Mouse (Mus musculus): ENCODE measurements at regions not wholly inside any gene's neighbourhood (a gene's known extent, or its start where the extent isn't known, plus 50 kb on each side); places are given as distances from the start of the nearest gene placed in this dataset.

DNA sequence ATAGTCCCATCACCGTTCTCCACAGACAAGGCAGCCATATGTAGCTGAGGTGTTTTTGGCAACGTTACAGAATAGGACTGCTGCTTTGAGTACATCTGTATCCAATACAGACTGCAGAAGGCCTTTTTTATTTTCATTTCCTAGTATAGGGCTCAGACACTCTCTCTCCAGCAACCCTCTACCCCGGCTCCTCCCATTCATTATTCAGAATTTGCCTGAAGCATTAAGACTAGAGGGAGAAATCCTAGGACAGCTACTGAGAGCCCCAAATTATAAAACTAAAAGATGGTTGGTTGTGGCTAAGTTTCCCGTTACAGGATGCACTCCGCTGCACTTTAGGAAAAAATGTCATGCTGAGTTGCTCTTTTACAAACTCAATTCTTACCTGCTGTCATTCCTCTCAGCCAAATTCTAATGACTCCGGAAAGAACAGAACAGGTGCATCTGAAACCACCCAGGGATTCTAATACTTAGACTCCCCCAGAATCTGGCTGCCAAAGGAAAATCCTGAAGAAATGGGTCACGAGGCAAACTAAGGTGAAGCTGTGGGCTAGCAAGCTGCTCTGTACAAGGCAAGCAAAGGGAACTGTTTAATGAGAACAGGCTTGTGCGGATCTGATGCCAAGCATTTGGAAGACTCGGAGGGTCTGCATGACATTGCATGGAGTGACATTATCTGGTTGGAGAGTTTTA lies 189.1 kb upstream of the Dph6 start:
- no peak for TF ChIP-seq CTCF (IDR thresholded peaks at IDR 0.05; ENCODE audit: control insufficient read depth, insufficient read depth, insufficient read length)
- no peak for TF ChIP-seq USF1 (IDR thresholded peaks at IDR 0.05; ENCODE audit: low read depth)
- TF ChIP-seq MAX (IDR thresholded peaks at IDR 0.05), result no peak
- TF ChIP-seq MYOD1 (IDR thresholded peaks at IDR 0.05; ENCODE audit: control insufficient read depth, insufficient read length, low read depth), result no peak
- no peak for TF ChIP-seq CEBPB (IDR thresholded peaks at IDR 0.05; ENCODE audit: low read depth)
- no peak for TF ChIP-seq MYOG (IDR thresholded peaks at IDR 0.05; ENCODE audit: control insufficient read depth, extremely low read depth, insufficient read length)
- no peak for TF ChIP-seq FOSL1 (IDR thresholded peaks at IDR 0.05; ENCODE audit: insufficient read depth, low read length, poor library complexity, severe bottlenecking)

All from C2C12 (cell line).